Mouse (Mus musculus) spleen, adult 2 months (tissue): ENCODE results near the gene Lefty1.

Experiments used
- CTCF ChIP-seq: fragments of 200-500 bp; IDR thresholded peaks from 2 replicates; pipeline ENCODE4 v1.5.1; 2011; ENCODE audit warnings: mild to moderate bottlenecking, inconsistent platforms; ENCODE audit not compliant: insufficient read depth, insufficient read length, insufficient replicate concordance; ENCODE audit errors: extremely low read depth
- POLR2A ChIP-seq: fragments of 200-500 bp; IDR thresholded peaks from 2 replicates; pipeline ENCODE4 v1.6.1; 2011; ENCODE audit warnings: low read depth, low read length, inconsistent platforms

GRCm38 (mm10) chr1:180956401-180956800 is 21.6 kb downstream of the Lefty1 start:
- no peak for TF ChIP-seq POLR2A
- TF ChIP-seq CTCF, result no peak
